In genomic region chr15:25284354-25285199, GRCm38 (mm10) we compare ENCODE assay signal across 11 mouse cellular contexts.
DNase-seq lines count a peak whose midpoint lies in the region; ATAC-seq lines count a peak whose summit lies in the region.
"Had no signal": no experiment of that assay in that cellular context is flagged by ENCODE, and none has a peak within 500 bp of the region (broad histone marks: within the 10 kb centered on the region; RNA-seq: fewer than 3 reads in every experiment).

No protein-coding gene starts in this region.

- no peaks in the 10 kb centered on the region for H3K27me3 ChIP-seq in liver, embryonic 11.5 days (replicated peaks; ENCODE audit: control insufficient read depth, insufficient read depth, low read length)
- peaks cover 3% of the 10 kb centered on the region; the same call in 1 of the 2 replicates for H3K27me3 ChIP-seq in neural tube, embryonic 12.5 days (replicated peaks)

- H3K36me3 ChIP-seq in liver, embryonic 11.5 days (ENCODE audit: control insufficient read depth, insufficient read depth, low read length), result no peaks in the 10 kb centered on the region
- H3K36me3 ChIP-seq in neural tube, embryonic 12.5 days, result no peaks in the 10 kb centered on the region
- H3K36me3 ChIP-seq: G1E had no signal

- H3K4me3 ChIP-seq in liver, embryonic 11.5 days (ENCODE audit: low read depth, low read length), result no peak overlapping the region
- no peak overlapping the region for H3K4me3 ChIP-seq in neural tube, embryonic 12.5 days

- H3K27ac ChIP-seq in liver, embryonic 11.5 days (ENCODE audit: low read depth, low read length), result no peak overlapping the region
- H3K27ac ChIP-seq in neural tube, embryonic 12.5 days, result no peak overlapping the region
- H3K27ac ChIP-seq: macrophage had no signal

- no peaks in the 10 kb centered on the region for H3K9me3 ChIP-seq in liver, embryonic 11.5 days (ENCODE audit: control insufficient read depth, low read length)
- H3K9me3 ChIP-seq in neural tube, embryonic 12.5 days, result no peaks in the 10 kb centered on the region

- no peaks in the 10 kb centered on the region for H3K4me1 ChIP-seq in liver, embryonic 11.5 days (replicated peaks; ENCODE audit: control insufficient read depth, insufficient read depth, low read length)
- H3K4me1 ChIP-seq in neural tube, embryonic 12.5 days, result peaks cover 20% of the 10 kb centered on the region

- DNase-seq in liver, result peak; percentile 17
- DNase-seq in liver, embryonic 11.5 days (ENCODE audit: low spot score), result no peak
- peak; percentile 66 for DNase-seq in embryo, embryonic 10.5 days (ENCODE audit: low spot score)
- DNase-seq in forelimb bud, embryonic 11.5 days (ENCODE audit: low read depth, low spot score), result peak; percentile 84
- DNase-seq in layer of hippocampus, adult 9-10 months (ENCODE audit: low spot score), result no peak
- no peak for DNase-seq in right cerebral cortex, adult 2 months (ENCODE audit: low spot score in 2 of 2)
- DNase-seq: kidney, adult 9 months had no signal

- no peak overlapping the region for H3K9ac ChIP-seq in liver, embryonic 11.5 days (ENCODE audit: low read depth, low read length)
- no peak overlapping the region for H3K9ac ChIP-seq in neural tube, embryonic 12.5 days

- H3K4me2 ChIP-seq in liver, embryonic 11.5 days, result no peak overlapping the region
- 0 out of 2 replicates have a peak overlapping the region, but pooled peaks have one; percentile 10 for H3K4me2 ChIP-seq in neural tube, embryonic 12.5 days (replicated peaks)

- no peak for ATAC-seq in liver, embryonic 11.5 days (replicated peaks; ENCODE audit: low FRiP score)
- ATAC-seq in neural tube, embryonic 12.5 days (ENCODE audit: low FRiP score, low read depth), result peak; percentile 92
- no peak for ATAC-seq in erythroblast, adult 5-6 weeks (replicated peaks; ENCODE audit: low FRiP score, poor library complexity, severe bottlenecking)

- 71% methylated on average over 17 of the region's 17 CpGs for WGBS in liver, embryonic 11.5 days
- 32% methylated on average over 17 of the region's 17 CpGs for WGBS in neural tube, embryonic 12.5 days

Comparison
In these comparisons a context has a peak if more than half of its experiments do, and no peak if none do; other contexts are left out.
1. DNase-seq: peak in liver (single experiment), embryo, embryonic 10.5 days (single experiment) and forelimb bud, embryonic 11.5 days (single experiment); none in liver, embryonic 11.5 days (single experiment), layer of hippocampus, adult 9-10 months (single experiment) and right cerebral cortex, adult 2 months (0 of 2).